In the genomic region with DNA sequence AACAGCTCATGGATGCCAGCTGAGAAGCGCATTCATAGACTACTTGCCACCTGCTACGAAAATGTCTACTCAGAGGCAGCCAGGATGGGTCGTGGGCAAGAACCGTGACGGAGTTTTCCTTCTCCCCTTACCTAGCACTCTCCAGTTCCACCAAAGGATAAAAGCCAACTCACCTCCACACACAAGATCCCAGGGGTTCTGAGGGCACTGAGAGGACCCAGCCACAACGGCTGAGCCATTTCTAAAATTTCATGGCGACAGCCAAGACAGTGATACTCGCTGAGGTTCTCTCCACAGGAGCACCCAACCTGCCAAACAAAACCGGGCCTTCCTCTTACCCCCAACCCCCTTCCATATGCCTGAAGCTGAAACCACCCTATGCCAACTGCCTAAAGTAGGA, we compare ENCODE assay signal across 26 mouse cellular contexts. TPM values are rescaled to one million over a fixed set of nuclear protein-coding genes. Genes with fewer than 3 reads are reported as not detected.
DNase-seq lines count a peak whose midpoint lies in the region; ATAC-seq and TF ChIP-seq lines count a peak whose summit lies in the region.
"Had no signal": no experiment of that assay in that cellular context is flagged by ENCODE, and none has a peak within 500 bp of the region (broad histone marks: within the 10 kb centered on the region; RNA-seq: fewer than 3 reads in every experiment).

No protein-coding gene starts in this region.

- no peak overlapping the region for H3K27ac ChIP-seq in midbrain, embryonic 11.5 days (ENCODE audit: low read depth, low read length)
- H3K27ac ChIP-seq in midbrain, postnatal 0 days (ENCODE audit: low read depth, low read length), result no peak overlapping the region
- H3K27ac ChIP-seq in hindbrain, embryonic 12.5 days, result peak overlapping the region; percentile 88
- no peak overlapping the region for H3K27ac ChIP-seq in limb, embryonic 10.5 days
- H3K27ac ChIP-seq in neural tube, embryonic 12.5 days, result no peak overlapping the region
- H3K27ac ChIP-seq: heart, adult 2 months; kidney, embryonic 15.5 days had no signal

- H3K36me3 ChIP-seq in midbrain, embryonic 11.5 days (ENCODE audit: control insufficient read depth, insufficient read depth, low read length), result no peaks in the 10 kb centered on the region
- H3K36me3 ChIP-seq in midbrain, postnatal 0 days (ENCODE audit: insufficient read depth, low read length), result no peaks in the 10 kb centered on the region
- no peaks in the 10 kb centered on the region for H3K36me3 ChIP-seq in hindbrain, embryonic 12.5 days
- H3K36me3 ChIP-seq in limb, embryonic 10.5 days, result no peaks in the 10 kb centered on the region
- H3K36me3 ChIP-seq in neural tube, embryonic 12.5 days, result no peaks in the 10 kb centered on the region
- H3K36me3 ChIP-seq: kidney, embryonic 15.5 days had no signal

- H3K4me1 ChIP-seq in midbrain, embryonic 11.5 days (ENCODE audit: control insufficient read depth, insufficient read depth, low read length), result peaks cover 25% of the 10 kb centered on the region
- no peaks in the 10 kb centered on the region for H3K4me1 ChIP-seq in midbrain, postnatal 0 days (ENCODE audit: insufficient read depth, low read length)
- peaks cover 16% of the 10 kb centered on the region for H3K4me1 ChIP-seq in hindbrain, embryonic 12.5 days
- peaks cover 31% of the 10 kb centered on the region for H3K4me1 ChIP-seq in limb, embryonic 10.5 days
- H3K4me1 ChIP-seq in neural tube, embryonic 12.5 days, result peaks cover 39% of the 10 kb centered on the region

- H3K4me2 ChIP-seq in midbrain, embryonic 11.5 days, result peak overlapping the region; percentile 72
- H3K4me2 ChIP-seq in midbrain, postnatal 0 days (ENCODE audit: low read depth, low read length, poor library complexity, severe bottlenecking), result no peak overlapping the region
- H3K4me2 ChIP-seq in hindbrain, embryonic 12.5 days (replicated peaks), result peak overlapping the region; percentile 66
- peak overlapping the region; percentile 81 for H3K4me2 ChIP-seq in neural tube, embryonic 12.5 days (replicated peaks)
- H3K4me2 ChIP-seq: kidney, embryonic 15.5 days had no signal

- no peak for ATAC-seq in midbrain, embryonic 11.5 days (ENCODE audit: low FRiP score)
- ATAC-seq in midbrain, postnatal 0 days (ENCODE audit: low FRiP score), result no peak
- no peak for ATAC-seq in hindbrain, embryonic 12.5 days (ENCODE audit: low FRiP score)
- ATAC-seq in neural tube, embryonic 12.5 days (ENCODE audit: low FRiP score, low read depth), result no peak
- ATAC-seq: forebrain, embryonic 14.5 days; intestine, embryonic 16.5 days; lung, postnatal 0 days had no signal

- H3K9ac ChIP-seq in midbrain, embryonic 11.5 days (ENCODE audit: low read length), result 0 out of 2 replicates have a peak overlapping the region, but pooled peaks have one; percentile 30
- H3K9ac ChIP-seq in midbrain, postnatal 0 days (replicated peaks; ENCODE audit: low read length, poor library complexity, severe bottlenecking), result no peak overlapping the region
- H3K9ac ChIP-seq in hindbrain, embryonic 12.5 days, result peak overlapping the region; percentile 38
- peak overlapping the region; percentile 30; the same call in 1 of the 2 replicates for H3K9ac ChIP-seq in neural tube, embryonic 12.5 days
- H3K9ac ChIP-seq: kidney, embryonic 15.5 days had no signal

- WGBS in midbrain, embryonic 11.5 days, result under 1% methylated on average over 9 of the region's 9 CpGs
- 14% methylated on average over 9 of the region's 9 CpGs for WGBS in midbrain, postnatal 0 days
- 1% methylated on average over 9 of the region's 9 CpGs for WGBS in hindbrain, embryonic 12.5 days
- WGBS in limb, embryonic 10.5 days, result under 1% methylated on average over 9 of the region's 9 CpGs
- under 1% methylated on average over 9 of the region's 9 CpGs for WGBS in neural tube, embryonic 12.5 days

- DNase-seq in midbrain, embryonic 11.5 days (ENCODE audit: low spot score, missing footprints), result peak; percentile 95
- no peak for DNase-seq in midbrain, postnatal 0 days (ENCODE audit: low spot score)
- peak; percentile 46 for DNase-seq in limb, embryonic 10.5 days (ENCODE audit: low spot score)
- no peak for DNase-seq in left cerebral cortex, postnatal 10 days (ENCODE audit: extremely low spot score in 1 of 2, low spot score in 2 of 2)
- no peak for DNase-seq in kidney, postnatal 4 days
- DNase-seq: adrenal gland, adult 8-10 months; cerebellum, adult 9-11 months; gastrocnemius, postnatal 14 days; heart, adult 2 months; heart, postnatal 36 days; layer of hippocampus, postnatal 36 days; liver; thymus, postnatal 36 days had no signal

- H3K27me3 ChIP-seq in midbrain, embryonic 11.5 days (ENCODE audit: control insufficient read depth, insufficient read depth, low read length), result peaks cover 72% of the 10 kb centered on the region
- H3K27me3 ChIP-seq in midbrain, postnatal 0 days (ENCODE audit: insufficient read depth, low read length), result peaks cover 59% of the 10 kb centered on the region
- peaks cover 85% of the 10 kb centered on the region for H3K27me3 ChIP-seq in hindbrain, embryonic 12.5 days
- peaks cover 99% of the 10 kb centered on the region for H3K27me3 ChIP-seq in limb, embryonic 10.5 days (ENCODE audit: low read depth, poor library complexity, severe bottlenecking)
- peaks cover 64% of the 10 kb centered on the region for H3K27me3 ChIP-seq in neural tube, embryonic 12.5 days (replicated peaks)

- no peaks in the 10 kb centered on the region for H3K9me3 ChIP-seq in midbrain, embryonic 11.5 days (ENCODE audit: control insufficient read depth, low read length)
- no peaks in the 10 kb centered on the region for H3K9me3 ChIP-seq in midbrain, postnatal 0 days (ENCODE audit: low read length)
- no peaks in the 10 kb centered on the region for H3K9me3 ChIP-seq in hindbrain, embryonic 12.5 days (replicated peaks)
- H3K9me3 ChIP-seq in limb, embryonic 10.5 days (replicated peaks), result no peaks in the 10 kb centered on the region
- H3K9me3 ChIP-seq in neural tube, embryonic 12.5 days, result no peaks in the 10 kb centered on the region
- H3K9me3 ChIP-seq: kidney, embryonic 15.5 days had no signal

- no peak for TF ChIP-seq CTCF in midbrain, postnatal 0 days (IDR thresholded peaks at IDR 0.05)

- peak overlapping the region; percentile 1 for H3K4me3 ChIP-seq in midbrain, embryonic 11.5 days (ENCODE audit: low read depth, low read length)
- no peak overlapping the region for H3K4me3 ChIP-seq in midbrain, postnatal 0 days (ENCODE audit: low read depth, low read length)
- H3K4me3 ChIP-seq in hindbrain, embryonic 12.5 days, result peak overlapping the region; percentile 10; the same call in 1 of the 2 replicates
- H3K4me3 ChIP-seq in limb, embryonic 10.5 days, result no peak overlapping the region
- H3K4me3 ChIP-seq in neural tube, embryonic 12.5 days, result 0 out of 2 replicates have a peak overlapping the region, but pooled peaks have one; percentile 10
- H3K4me3 ChIP-seq: erythroblast, embryonic 14.5 days; heart, adult 2 months; kidney, embryonic 15.5 days; myocyte had no signal

- intact Hi-C loops in left cerebral cortex, postnatal 10 days (cut with DNase I), result no loop called here

RNA-seq across cellular contexts. Expression of gene Pax3, which starts 2.3 kb away (rescaled TPM):
- polyA plus RNA-seq in midbrain, embryonic 11.5 days (2014; fragmentation: Nextera tagmentation; extraction: Ambion mirVana), result 38.1 and 41.5 TPM in 2 replicates
- total RNA-seq in midbrain, postnatal 0 days (2014; rRNA removed), result 5.3 and 5.8 TPM in 2 replicates
- 4.4 and 4.5 TPM in 2 replicates for polyA plus RNA-seq in midbrain, postnatal 0 days (2015; fragmentation: Nextera tagmentation; extraction: Ambion mirVana)
- 32.7 and 37.5 TPM in 2 replicates for polyA plus RNA-seq in hindbrain, embryonic 12.5 days (2016; fragmentation: Nextera tagmentation; extraction: Ambion mirVana)
- polyA plus RNA-seq in limb, embryonic 10.5 days (2016; fragmentation: Nextera tagmentation; extraction: Ambion mirVana), result 11.5 and 12.6 TPM in 2 replicates
- 44.6 and 45.4 TPM in 2 replicates for polyA plus RNA-seq in neural tube, embryonic 12.5 days (2016; fragmentation: Nextera tagmentation; extraction: Ambion mirVana)
- total RNA-seq in left cerebral cortex, postnatal 10 days (2021), result not detected
- total RNA-seq: adrenal gland, adult 8-10 months; gastrocnemius, postnatal 14 days; heart, adult 2 months; heart, postnatal 36 days; layer of hippocampus, postnatal 36 days; left cerebral cortex, postnatal 25 days; megakaryocyte, adult 5-6 weeks had no signal
- polyA plus RNA-seq: cortical plate, adult 2 months; erythroblast, embryonic 14.5 days; intestine, embryonic 16.5 days; kidney, embryonic 15.5 days; large intestine, adult 2 months; liver, embryonic 16.5 days; lung, postnatal 0 days had no signal

Comparison
In these comparisons a context has a peak if more than half of its experiments do, and no peak if none do; other contexts are left out.
1. DNase-seq: peak in midbrain, embryonic 11.5 days (single experiment) and limb, embryonic 10.5 days (single experiment); none in midbrain, postnatal 0 days (single experiment), left cerebral cortex, postnatal 10 days (0 of 2) and kidney, postnatal 4 days (0 of 2).
2. H3K4me3 ChIP-seq: peak in midbrain, embryonic 11.5 days (single experiment), hindbrain, embryonic 12.5 days (single experiment) and neural tube, embryonic 12.5 days (single experiment); none in midbrain, postnatal 0 days (single experiment) and limb, embryonic 10.5 days (single experiment).